Mouse (Mus musculus) forebrain, embryonic 11.5 days (tissue): Measurements from ENCODE around the gene Crispld2. TPM values are rescaled to one million over a fixed set of nuclear protein-coding genes. Genes with fewer than 3 reads are reported as not detected.

ENCODE experiments used
- ATAC-seq: fragments of 200-750 bp; cut with Nextera tagmentation; replicated peaks from 2 replicates; pipeline ENCODE4 v1.8.0; 2017; ENCODE audit warnings: moderate TSS enrichment; ENCODE audit not compliant: low FRiP score
- DNase-seq: peaks from one replicate; pipeline ENCODE4 v3.0.0-alpha.2; 2017; ENCODE audit warnings: low spot score
- H3K27ac ChIP-seq: fragments of 300-500 bp; sonication (generic); 2 replicates; pipeline ENCODE4 v1.5.1; 2014; ENCODE audit warnings: low read depth, low read length
- H3K27me3 ChIP-seq: fragments of 300-500 bp; sonication (generic); 2 replicates; pipeline ENCODE4 v1.6.1; 2014; ENCODE audit warnings: mild to moderate bottlenecking, low read length, mixed read lengths; ENCODE audit not compliant: control insufficient read depth, insufficient read depth
- H3K36me3 ChIP-seq: fragments of 300-500 bp; sonication (generic); 2 replicates; pipeline ENCODE4 v1.6.1; 2014; ENCODE audit warnings: mild to moderate bottlenecking, low read length, moderate library complexity, mixed read lengths; ENCODE audit not compliant: control insufficient read depth, insufficient read depth
- H3K4me1 ChIP-seq: fragments of 300-500 bp; sonication (generic); replicated peaks from 2 replicates; pipeline ENCODE4 v1.6.1; 2014; ENCODE audit warnings: low read length, mixed read lengths; ENCODE audit not compliant: control insufficient read depth, insufficient read depth
- H3K4me2 ChIP-seq: fragments of 300-500 bp; sonication (generic); 2 replicates; pipeline ENCODE4 v1.6.1; 2014; ENCODE audit warnings: low read depth, mild to moderate bottlenecking, low read length, moderate library complexity, mixed read lengths; ENCODE audit not compliant: severe bottlenecking
- H3K4me3 ChIP-seq: fragments of 300-500 bp; sonication (generic); 2 replicates; pipeline ENCODE4 v1.5.1; 2014; ENCODE audit warnings: low read depth, low read length
- H3K9ac ChIP-seq: fragments of 300-500 bp; sonication (generic); 2 replicates; pipeline ENCODE4 v1.6.1; 2014; ENCODE audit warnings: low read length
- H3K9me3 ChIP-seq: fragments of 300-500 bp; sonication (generic); 2 replicates; pipeline ENCODE4 v1.6.1; 2016; ENCODE audit warnings: low read length, mixed read lengths; ENCODE audit not compliant: control insufficient read depth
- WGBS: fragments of 180-500 bp; shearing (Covaris S2); extraction: QIAGEN DNeasy Blood & Tissue Kit; methylation state at CpG from one replicate; pipeline ENCODE4 v1.1.7; 2014; 5-methylcytosine and 5-hydroxymethylcytosine counted together
- polyA plus RNA-seq: library from polyadenylated mRNA; unstranded; fragments of >200 nt; fragmentation: Nextera tagmentation; extraction: Ambion mirVana; gene quantifications from 2 replicates; pipeline ENCODE4 v1.2.1, GENCODE M21; 2014

Crispld2 gene
- polyA plus RNA-seq, 1 experiment from 2014 or later, result 1.6 TPM

DNA sequence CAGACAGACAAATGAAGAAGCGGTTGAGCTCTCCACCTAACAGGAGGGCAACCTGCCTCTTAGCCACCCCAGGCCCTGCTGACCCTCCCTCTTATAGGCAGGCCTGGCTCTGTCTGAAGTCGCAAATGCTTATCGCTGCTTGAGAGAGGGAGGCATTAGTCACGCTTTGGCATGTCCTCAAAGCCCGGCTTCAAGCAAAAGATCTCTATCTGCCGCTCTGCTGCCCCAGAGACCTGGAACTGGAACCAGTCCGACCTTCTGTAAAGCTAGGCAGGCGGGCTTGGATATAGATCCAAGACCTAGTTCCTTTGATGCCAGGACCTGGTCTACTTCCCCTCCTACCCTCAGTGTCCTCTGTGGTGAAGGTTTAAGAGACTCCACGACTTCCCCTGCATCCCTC lies 80.0 kb downstream of the Crispld2 start:
- Histone ChIP-seq H3K36me3 (no peaks in the 10 kb centered on the region), H3K9me3 (no peaks in the 10 kb centered on the region), H3K4me2 (no peak overlapping the region), H3K4me3 (no peak overlapping the region), H3K9ac (no peak overlapping the region), H3K27ac (no peak overlapping the region), H3K4me1 (no peaks in the 10 kb centered on the region), H3K27me3 (no peaks in the 10 kb centered on the region)
- DNase-seq (no peak), ATAC-seq (no peak)
- WGBS, result 78% methylated on average over 9 of the region's 9 CpGs

DNA sequence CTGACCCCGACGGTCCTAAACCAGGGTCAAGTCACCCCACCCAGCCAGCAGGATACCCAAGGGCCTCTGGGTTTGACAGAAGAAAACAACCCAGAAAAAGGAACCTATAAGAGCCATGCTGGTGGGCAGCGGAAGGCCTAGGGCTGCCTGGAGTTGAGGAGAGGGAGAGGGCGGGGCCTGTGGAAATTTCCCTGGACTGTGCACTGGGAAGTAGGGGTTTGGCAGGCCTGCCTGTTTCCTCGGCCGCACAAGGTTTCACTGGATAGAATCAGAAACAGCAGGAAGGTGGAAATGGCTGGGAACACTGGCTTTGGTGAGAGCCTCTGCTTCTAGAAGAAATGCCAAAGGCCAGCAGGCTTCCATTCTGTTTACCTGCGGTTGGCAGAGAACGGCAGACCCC lies 80.6 kb downstream of the Crispld2 start:
- Histone ChIP-seq H3K27ac (no peak overlapping the region), H3K4me3 (no peak overlapping the region), H3K36me3 (no peaks in the 10 kb centered on the region), H3K4me1 (no peaks in the 10 kb centered on the region), H3K9ac (no peak overlapping the region), H3K4me2 (no peak overlapping the region), H3K27me3 (no peaks in the 10 kb centered on the region), H3K9me3 (no peaks in the 10 kb centered on the region)
- ATAC-seq (no peak), DNase-seq (no peak)
- 84% methylated on average over 8 of the region's 8 CpGs for WGBS

DNA sequence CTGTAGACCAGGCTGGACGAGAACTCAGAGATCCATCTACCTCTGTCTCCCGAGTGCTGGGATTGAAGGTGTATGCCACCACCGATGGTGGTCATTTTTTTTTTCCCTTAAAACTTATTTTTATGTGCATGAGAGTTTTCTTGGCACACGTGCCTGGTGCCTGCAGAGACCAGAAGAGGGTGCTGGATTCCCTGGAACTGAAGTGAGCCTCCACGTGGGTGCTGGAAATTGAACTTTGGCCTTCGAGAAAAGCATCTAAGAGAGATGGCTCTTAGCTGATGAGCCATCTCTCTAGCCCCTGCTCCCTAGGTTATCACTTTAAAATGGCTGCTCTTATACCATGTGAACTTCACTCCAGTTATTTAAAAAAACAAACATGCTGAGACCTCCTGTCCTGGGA lies 82.3 kb downstream of the Crispld2 start:
- no peaks in the 10 kb centered on the region for H3K36me3 ChIP-seq
- no peak for DNase-seq
- no peaks in the 10 kb centered on the region for H3K9me3 ChIP-seq
- H3K4me3 ChIP-seq, result no peak overlapping the region
- ATAC-seq, result no peak
- no peaks in the 10 kb centered on the region for H3K4me1 ChIP-seq
- H3K4me2 ChIP-seq, result no peak overlapping the region
- H3K27me3 ChIP-seq, result no peaks in the 10 kb centered on the region
- no peak overlapping the region for H3K9ac ChIP-seq
- no peak overlapping the region for H3K27ac ChIP-seq
- WGBS, result 81% methylated on average over 6 of the region's 6 CpGs

DNA sequence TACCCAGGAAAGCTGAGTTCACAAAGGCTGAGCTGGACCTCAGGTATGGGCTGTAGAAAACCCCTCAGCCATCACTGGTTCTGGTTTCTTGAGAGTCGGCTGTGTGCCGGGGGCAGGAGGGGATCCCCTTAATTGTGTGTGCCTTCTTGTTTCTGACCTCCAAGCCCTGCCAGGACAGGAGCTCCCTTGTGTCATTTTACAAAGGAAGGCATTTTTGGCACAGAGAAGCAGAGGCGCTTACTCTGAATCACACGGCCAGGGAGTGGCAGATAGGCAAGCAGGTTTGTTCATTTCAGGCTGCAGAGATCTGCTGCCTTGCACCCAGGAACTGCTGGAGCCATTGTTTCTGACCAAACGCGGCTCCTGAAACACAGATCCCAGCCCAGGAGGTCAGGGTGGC lies 83.1 kb downstream of the Crispld2 start:
- no peaks in the 10 kb centered on the region for H3K9me3 ChIP-seq
- H3K4me3 ChIP-seq, result no peak overlapping the region
- H3K36me3 ChIP-seq, result no peaks in the 10 kb centered on the region
- no peak overlapping the region for H3K4me2 ChIP-seq
- no peak for DNase-seq
- ATAC-seq, result no peak
- H3K4me1 ChIP-seq, result no peaks in the 10 kb centered on the region
- H3K27ac ChIP-seq, result no peak overlapping the region
- no peaks in the 10 kb centered on the region for H3K27me3 ChIP-seq
- 42% methylated on average over 6 of the region's 6 CpGs for WGBS
- H3K9ac ChIP-seq, result no peak overlapping the region

DNA sequence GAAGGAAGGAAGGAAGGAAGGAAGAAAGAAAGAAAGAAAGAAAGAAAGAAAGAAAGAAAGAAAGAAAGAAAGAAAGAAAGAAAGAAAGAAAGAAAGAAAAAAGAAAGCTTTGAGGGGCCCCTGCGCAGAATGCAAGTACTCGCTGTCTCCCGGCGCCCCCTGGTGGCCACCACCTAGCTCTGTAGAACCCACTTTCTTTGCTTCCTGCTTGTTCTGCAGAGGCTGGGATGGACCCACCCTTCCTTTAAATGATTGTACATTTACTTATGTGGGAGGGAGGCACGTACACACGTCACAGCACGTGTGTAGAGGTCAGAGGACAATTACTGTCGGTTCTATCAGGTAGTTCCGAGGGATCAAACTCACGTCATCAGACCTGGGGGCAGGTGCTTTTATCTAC lies 85.8 kb downstream of the Crispld2 start:
- Histone ChIP-seq H3K9me3 (no peaks in the 10 kb centered on the region), H3K4me2 (no peak overlapping the region), H3K4me3 (no peak overlapping the region), H3K4me1 (no peaks in the 10 kb centered on the region), H3K27ac (no peak overlapping the region), H3K9ac (no peak overlapping the region), H3K27me3 (no peaks in the 10 kb centered on the region), H3K36me3 (peaks cover 2% of the 10 kb centered on the region; the same call in 1 of the 2 replicates)
- 12% methylated on average over 10 of the region's 10 CpGs for WGBS
- DNase-seq (peak; percentile 89), ATAC-seq (peak; percentile 55; the same call in 1 of the 2 replicates)

DNA sequence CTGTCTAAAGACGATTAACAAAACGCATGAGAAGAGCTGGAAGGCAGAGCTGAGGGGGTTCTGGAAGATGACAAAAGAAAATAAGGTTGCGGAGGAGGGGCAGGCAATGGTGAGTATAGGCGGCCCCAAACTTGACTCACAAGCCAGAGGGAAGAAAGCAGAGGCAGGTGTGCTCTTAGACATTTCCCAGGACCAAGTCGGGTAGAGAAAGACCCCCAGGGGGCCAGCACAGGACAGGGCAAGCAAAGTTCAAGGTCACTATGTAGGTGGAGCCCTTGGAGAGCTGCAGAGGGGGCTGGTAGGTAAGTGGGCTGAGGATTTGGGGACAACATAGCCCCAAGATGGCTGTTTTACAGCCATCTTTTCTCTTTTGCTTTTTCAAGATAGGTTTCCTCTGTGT lies 87.1 kb downstream of the Crispld2 start:
- no peak for ATAC-seq
- H3K4me2 ChIP-seq, result no peak overlapping the region
- H3K4me3 ChIP-seq, result no peak overlapping the region
- no peak for DNase-seq
- H3K36me3 ChIP-seq, result peaks cover 2% of the 10 kb centered on the region; the same call in 1 of the 2 replicates
- no peak overlapping the region for H3K9ac ChIP-seq
- no peaks in the 10 kb centered on the region for H3K4me1 ChIP-seq
- 64% methylated on average over 5 of the region's 5 CpGs for WGBS
- H3K27ac ChIP-seq, result no peak overlapping the region
- H3K27me3 ChIP-seq, result no peaks in the 10 kb centered on the region
- no peaks in the 10 kb centered on the region for H3K9me3 ChIP-seq

DNA sequence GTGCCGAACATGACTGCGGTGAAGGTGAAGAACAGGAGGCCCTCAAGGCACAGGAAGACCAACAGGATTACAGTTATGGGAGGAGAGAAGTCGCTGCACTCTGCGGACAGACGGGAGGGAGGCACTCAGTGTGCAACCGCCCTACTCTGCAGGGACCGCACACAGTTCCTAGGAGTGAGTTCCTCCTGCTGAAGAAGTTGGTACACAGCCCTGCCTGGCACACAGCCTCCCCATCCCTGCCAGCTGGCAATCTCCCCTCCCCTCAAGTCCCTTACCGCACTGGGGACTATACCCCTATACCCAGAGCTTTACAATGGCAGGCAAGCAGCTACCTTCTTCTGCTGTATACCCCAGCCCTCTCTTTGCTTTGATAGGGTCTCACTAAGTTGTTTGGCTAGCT lies 91.0 kb downstream of the Crispld2 start:
- H3K36me3 ChIP-seq, result peaks cover 6% of the 10 kb centered on the region; the same call in 1 of the 2 replicates
- H3K9ac ChIP-seq, result no peak overlapping the region
- ATAC-seq (no peak), DNase-seq (no peak)
- H3K9me3 ChIP-seq, result no peaks in the 10 kb centered on the region
- WGBS, result 94% methylated on average over 8 of the region's 8 CpGs
- H3K4me2 ChIP-seq, result no peak overlapping the region
- no peaks in the 10 kb centered on the region for H3K27me3 ChIP-seq
- no peaks in the 10 kb centered on the region for H3K4me1 ChIP-seq
- no peak overlapping the region for H3K27ac ChIP-seq
- H3K4me3 ChIP-seq, result no peak overlapping the region

DNA sequence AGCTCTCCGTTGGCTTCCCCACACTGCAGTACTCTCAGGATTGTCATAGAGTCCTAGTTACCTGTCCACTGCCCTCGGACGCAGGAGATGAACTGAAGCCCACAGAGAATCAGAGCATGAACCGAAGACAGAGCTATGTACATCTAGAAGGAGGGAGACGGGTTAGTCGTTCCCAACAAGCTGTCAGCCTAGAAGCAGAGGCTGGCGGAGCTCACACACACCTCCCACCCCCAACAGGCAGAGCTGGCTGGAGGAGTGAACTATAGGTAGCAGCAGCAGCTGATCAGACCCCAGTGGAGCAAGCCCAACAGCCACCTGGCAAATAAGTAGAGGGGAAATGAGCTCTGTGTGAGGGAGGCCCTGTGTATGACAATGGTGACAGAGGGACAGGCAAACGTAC lies 92.5 kb downstream of the Crispld2 start:
- H3K36me3 ChIP-seq, result peaks cover 6% of the 10 kb centered on the region; the same call in 1 of the 2 replicates
- WGBS, result 92% methylated on average over 8 of the region's 8 CpGs
- no peak overlapping the region for H3K4me3 ChIP-seq
- H3K4me2 ChIP-seq, result no peak overlapping the region
- no peaks in the 10 kb centered on the region for H3K9me3 ChIP-seq
- no peaks in the 10 kb centered on the region for H3K27me3 ChIP-seq
- no peak overlapping the region for H3K9ac ChIP-seq
- H3K27ac ChIP-seq, result no peak overlapping the region
- no peaks in the 10 kb centered on the region for H3K4me1 ChIP-seq
- no peak for ATAC-seq
- DNase-seq, result no peak

DNA sequence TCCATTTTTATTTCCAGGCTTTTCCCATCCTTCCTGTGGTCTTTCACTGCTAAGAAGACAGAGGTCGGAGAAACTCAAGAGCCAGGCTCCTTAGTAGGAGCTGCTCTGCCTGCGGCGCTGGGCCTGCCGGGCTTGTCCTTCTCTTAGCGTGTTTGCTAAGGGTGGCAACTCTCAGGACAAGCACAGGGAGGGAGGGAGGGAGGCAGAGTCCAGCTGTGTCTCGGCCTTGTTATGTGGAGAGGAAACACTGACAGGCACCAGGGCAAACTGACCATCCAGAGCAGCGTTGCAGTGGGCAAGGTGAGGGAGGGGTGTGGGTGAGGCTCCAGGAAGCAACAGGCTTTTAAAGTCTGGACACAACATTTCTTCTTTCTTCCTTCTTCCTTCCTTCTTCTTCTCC lies 97.3 kb downstream of the Crispld2 start:
- H3K27ac ChIP-seq, result no peak overlapping the region
- no peaks in the 10 kb centered on the region for H3K9me3 ChIP-seq
- no peak overlapping the region for H3K9ac ChIP-seq
- no peak overlapping the region for H3K4me3 ChIP-seq
- peaks cover 4% of the 10 kb centered on the region; the same call in 1 of the 2 replicates for H3K36me3 ChIP-seq
- H3K4me1 ChIP-seq, result no peaks in the 10 kb centered on the region
- WGBS, result 85% methylated on average over 7 of the region's 7 CpGs
- H3K27me3 ChIP-seq, result no peaks in the 10 kb centered on the region
- DNase-seq, result no peak
- ATAC-seq, result no peak
- no peak overlapping the region for H3K4me2 ChIP-seq
